Mouse (Mus musculus) C2C12 (cell line): ENCODE data around the gene Natd1.

Experiments
- CTCF ChIP-seq: IDR thresholded peaks from one replicate; pipeline ENCODE4 v1.5.1; 2011; ENCODE audit not compliant: control insufficient read depth, insufficient read depth, insufficient read length
- MAX ChIP-seq: IDR thresholded peaks from one replicate; pipeline ENCODE4 v1.6.1; 2011; ENCODE audit warnings: mild to moderate bottlenecking, control low read depth
- MYOD1 ChIP-seq: IDR thresholded peaks from one replicate; pipeline ENCODE4 v1.6.1; 2011; ENCODE audit warnings: low read depth; ENCODE audit not compliant: control insufficient read depth, insufficient read length
- USF1 ChIP-seq: IDR thresholded peaks from one replicate; pipeline ENCODE4 v1.6.1; 2011; ENCODE audit warnings: low read depth, mild to moderate bottlenecking, control low read depth, moderate library complexity

DNA sequence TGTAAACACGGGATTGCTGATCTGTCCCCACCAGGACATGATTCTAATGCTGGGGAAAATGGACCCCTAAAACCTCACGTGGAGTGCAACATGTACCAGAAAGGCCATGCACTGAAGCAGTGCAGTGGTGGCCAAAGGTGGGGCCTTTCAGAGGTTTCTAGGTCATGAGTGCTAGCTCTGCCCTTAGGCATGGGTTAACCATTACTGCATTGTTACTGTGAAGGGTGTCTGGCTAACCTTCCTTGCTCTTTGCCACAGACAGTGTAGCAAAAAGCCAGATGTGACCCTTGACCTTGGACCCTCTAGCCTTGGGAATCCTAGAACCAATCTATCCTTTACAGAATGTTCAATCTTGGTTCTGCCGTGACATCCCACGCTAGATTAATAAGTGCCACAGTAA is 12.1 kb downstream of the Natd1 start:
- TF ChIP-seq MAX (no peak), CTCF (no peak), MYOD1 (no peak), USF1 (no peak)
